Mouse (Mus musculus) megakaryocyte, embryonic 14.5 days (primary cell): ENCODE measurements at regions not wholly inside any gene's neighbourhood (a gene's known extent, or its start where the extent isn't known, plus 50 kb on each side); places are given as distances from the start of the nearest gene placed in this dataset.

Experiments
- FLI1 ChIP-seq: IDR thresholded peaks from 2 replicates; pipeline ENCODE4 v1.6.1; 2012; ENCODE audit warnings: low read length, inconsistent platforms, mixed read lengths
- GATA1 ChIP-seq: IDR thresholded peaks from 3 replicates; pipeline ENCODE4 v1.6.1; 2012; ENCODE audit warnings: mixed read lengths, low read length, inconsistent platforms, borderline replicate concordance

GRCm38 (mm10) chr15:67303804-67304203 lies 803.1 kb upstream of the Lrrc6 start:
- TF ChIP-seq GATA1: no peak
- TF ChIP-seq FLI1: no peak
